Mouse (Mus musculus) large intestine, adult 2 months (tissue): ENCODE measurements around the gene Adamts20. TPM values are rescaled to one million over a fixed set of nuclear protein-coding genes. Genes with fewer than 3 reads are reported as not detected.

Source experiments
- DNase-seq: peaks from one replicate; pipeline ENCODE4 v3.0.0-alpha.2; 2012; ENCODE audit warnings: low read depth, low spot score
- WGBS: fragments of 180-500 bp; shearing (Covaris S2); methylation state at CpG from one replicate; pipeline ENCODE4 v1.1.7; 2018; 5-methylcytosine and 5-hydroxymethylcytosine counted together
- polyA plus RNA-seq: library from polyadenylated mRNA; depleted of rRNA; stranded (reverse); fragments of >200 nt; gene quantifications from 2 replicates; pipeline ENCODE4 v1.2.3, GENCODE M21; 2012

The Adamts20 gene
- polyA plus RNA-seq, 1 experiment, result 0.02 TPM

GRCm38 (mm10) chr15:94379425-94379824, 85.8 kb downstream of the Adamts20 start:
- 93% methylated on average over 7 of the region's 9 CpGs for WGBS
- no peak for DNase-seq

GRCm38 (mm10) chr15:94372548-94372947, 92.7 kb downstream of the Adamts20 start:
- 74% methylated on average over 7 of the region's 7 CpGs for WGBS

GRCm38 (mm10) chr15:94349052-94349451, 116.2 kb downstream of the Adamts20 start:
- no peak for DNase-seq
- 91% methylated on average over 18 of the region's 18 CpGs for WGBS

More at GRCm38 (mm10) chr15:94372548-94372947, 92.7 kb downstream of the Adamts20 start:
- no peak for DNase-seq

GRCm38 (mm10) chr15:94344317-94344716, 120.9 kb downstream of the Adamts20 start:
- no peak for DNase-seq
- WGBS, result 82% methylated on average over 5 of the region's 5 CpGs

- DNase-seq, result peak; percentile 8
- WGBS, result 52% methylated on average over 10 of the region's 10 CpGs
These were observed 122.9 kb downstream of the Adamts20 start for GRCm38 (mm10) chr15:94342365-94342764.

- DNase-seq, result no peak
- 94% methylated on average over 8 of the region's 8 CpGs for WGBS
These were observed 126.2 kb downstream of the Adamts20 start for GRCm38 (mm10) chr15:94339011-94339410.

GRCm38 (mm10) chr15:94334586-94334985, 130.6 kb downstream of the Adamts20 start:
- WGBS, result 60% methylated on average over 10 of the region's 10 CpGs

GRCm38 (mm10) chr15:94326626-94327025, 138.6 kb downstream of the Adamts20 start:
- no peak for DNase-seq
- WGBS, result 87% methylated on average over 5 of the region's 5 CpGs

More at GRCm38 (mm10) chr15:94334586-94334985, 130.6 kb downstream of the Adamts20 start:
- DNase-seq, result no peak

GRCm38 (mm10) chr15:94325509-94326181, 139.6 kb downstream of the Adamts20 start:
- DNase-seq, result no peak
- 58% methylated on average over 13 of the region's 13 CpGs for WGBS

- 90% methylated on average over 3 of the region's 3 CpGs for WGBS
- DNase-seq, result no peak
These were observed 149.0 kb downstream of the Adamts20 start for GRCm38 (mm10) chr15:94316171-94316570.

GRCm38 (mm10) chr15:94309689-94310088, 155.5 kb downstream of the Adamts20 start:
- WGBS, result 80% methylated on average over 7 of the region's 7 CpGs
- no peak for DNase-seq

- DNase-seq, result no peak
- 75% methylated on average over 9 of the region's 9 CpGs for WGBS
These were observed 157.3 kb downstream of the Adamts20 start for GRCm38 (mm10) chr15:94307888-94308287.

GRCm38 (mm10) chr15:94303151-94303550, 162.1 kb downstream of the Adamts20 start:
- DNase-seq, result no peak
- WGBS, result 74% methylated on average over 3 of the region's 3 CpGs

- no peak for DNase-seq
- WGBS, result 57% methylated on average over 4 of the region's 4 CpGs
These were observed 171.1 kb downstream of the Adamts20 start for GRCm38 (mm10) chr15:94294084-94294483.

- DNase-seq, result no peak
- 66% methylated on average over 2 of the region's 2 CpGs for WGBS
These were observed 177.2 kb downstream of the Adamts20 start for GRCm38 (mm10) chr15:94288015-94288414.

GRCm38 (mm10) chr15:94287495-94287894, 177.7 kb downstream of the Adamts20 start:
- WGBS, result 62% methylated on average over 3 of the region's 3 CpGs
- no peak for DNase-seq

GRCm38 (mm10) chr15:94276418-94276817, 188.8 kb downstream of the Adamts20 start:
- WGBS, result 75% methylated on average over 8 of the region's 8 CpGs
- no peak for DNase-seq

GRCm38 (mm10) chr15:94265630-94266029, 199.6 kb downstream of the Adamts20 start:
- peak; percentile 24 for DNase-seq
- WGBS, result 17% methylated on average over 10 of the region's 10 CpGs

GRCm38 (mm10) chr15:94264497-94264879, 200.7 kb downstream of the Adamts20 start:
- DNase-seq, result no peak
- 77% methylated on average over 6 of the region's 6 CpGs for WGBS

GRCm38 (mm10) chr15:94263866-94264496, 201.2 kb downstream of the Adamts20 start:
- 53% methylated on average over 8 of the region's 8 CpGs for WGBS
- no peak for DNase-seq

- no peak for DNase-seq
- WGBS, result 77% methylated on average over 10 of the region's 10 CpGs
These were observed 202.0 kb downstream of the Adamts20 start for GRCm38 (mm10) chr15:94263241-94263640.
